Mouse (Mus musculus): ENCODE measurements around the gene Rfng. TPM values are rescaled to one million over a fixed set of nuclear protein-coding genes. Genes with fewer than 3 reads are reported as not detected.

Rfng gene
- polyA plus RNA-seq, 1 experiment = 87.4 TPM

- no peak for DNase-seq
- Histone ChIP-seq H3K4me1 (replicated peaks; ENCODE audit: control insufficient read depth, insufficient read depth, low read length) (peaks cover 30% of the 10 kb centered on the region), H3K27me3 (ENCODE audit: control insufficient read depth, insufficient read depth, low read length) (no peaks in the 10 kb centered on the region), H3K4me3 (ENCODE audit: control insufficient read depth, insufficient read depth, low read length) (peak overlapping the region; percentile 78), H3K27ac (ENCODE audit: control insufficient read depth, insufficient read depth, low read length) (peak overlapping the region; percentile 19; the same call in 1 of the 2 replicates), H3K36me3 (ENCODE audit: control insufficient read depth, insufficient read depth, low read length) (peaks cover 25% of the 10 kb centered on the region)
- TF ChIP-seq POLR2A (IDR thresholded peaks at IDR 0.05; ENCODE audit: control insufficient read depth, extremely low read depth, insufficient read depth, low read length, poor library complexity) = no peak
- no peak for TF ChIP-seq CTCF (IDR thresholded peaks at IDR 0.05; ENCODE audit: borderline replicate concordance, control insufficient read depth, extremely low read depth, insufficient read depth, low read length, poor library complexity)
- WGBS = under 1% methylated on average over 14 of the region's 14 CpGs
Measured at GRCm38 (mm10) chr11:120822831-120823550, 39.0 kb upstream of the Rfng start.

DNA sequence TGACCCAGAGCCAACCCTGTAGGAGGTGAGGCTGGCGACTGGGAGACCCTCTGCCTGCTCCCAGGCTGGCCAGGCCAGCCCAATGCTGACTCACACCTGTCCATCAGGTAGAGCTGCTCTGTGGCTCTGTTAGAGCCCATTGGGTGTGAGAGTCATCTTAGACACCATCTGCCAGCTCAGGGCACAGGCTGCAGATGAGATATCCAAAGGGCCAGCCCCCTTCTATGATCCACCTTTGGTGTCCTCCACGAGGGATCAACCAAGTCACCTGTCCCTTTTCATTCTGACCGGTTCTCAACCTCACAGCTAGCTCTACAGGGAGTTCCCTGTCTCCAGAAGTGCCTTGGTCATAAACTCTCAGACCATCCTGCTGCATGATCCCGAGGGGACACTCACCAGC, 38.3 kb upstream of the Rfng start:
- Histone ChIP-seq H3K36me3 (ENCODE audit: control insufficient read depth, insufficient read depth, low read length) (peaks cover 31% of the 10 kb centered on the region), H3K27me3 (ENCODE audit: control insufficient read depth, insufficient read depth, low read length) (no peaks in the 10 kb centered on the region), H3K4me1 (replicated peaks; ENCODE audit: control insufficient read depth, insufficient read depth, low read length) (peaks cover 30% of the 10 kb centered on the region), H3K27ac (ENCODE audit: control insufficient read depth, insufficient read depth, low read length) (no peak overlapping the region), H3K4me3 (ENCODE audit: control insufficient read depth, insufficient read depth, low read length) (0 out of 2 replicates have a peak overlapping the region, but pooled peaks have one; percentile 2)
- DNase-seq = no peak
- WGBS = 86% methylated on average over 4 of the region's 4 CpGs
- TF ChIP-seq CTCF (IDR thresholded peaks at IDR 0.05; ENCODE audit: borderline replicate concordance, control insufficient read depth, extremely low read depth, insufficient read depth, low read length, poor library complexity) = no peak
- no peak for TF ChIP-seq POLR2A (IDR thresholded peaks at IDR 0.05; ENCODE audit: control insufficient read depth, extremely low read depth, insufficient read depth, low read length, poor library complexity)

GRCm38 (mm10) chr11:120821076-120821922, 37.3 kb upstream of the Rfng start:
- TF ChIP-seq CTCF (IDR thresholded peaks at IDR 0.05; ENCODE audit: borderline replicate concordance, control insufficient read depth, extremely low read depth, insufficient read depth, low read length, poor library complexity) (no peak), POLR2A (IDR thresholded peaks at IDR 0.05; ENCODE audit: control insufficient read depth, extremely low read depth, insufficient read depth, low read length, poor library complexity) (no peak)
- Histone ChIP-seq H3K27me3 (ENCODE audit: control insufficient read depth, insufficient read depth, low read length) (no peaks in the 10 kb centered on the region), H3K4me1 (replicated peaks; ENCODE audit: control insufficient read depth, insufficient read depth, low read length) (peaks cover 30% of the 10 kb centered on the region), H3K4me3 (ENCODE audit: control insufficient read depth, insufficient read depth, low read length) (no peak overlapping the region), H3K36me3 (ENCODE audit: control insufficient read depth, insufficient read depth, low read length) (peaks cover 40% of the 10 kb centered on the region), H3K27ac (ENCODE audit: control insufficient read depth, insufficient read depth, low read length) (no peak overlapping the region)
- WGBS = 92% methylated on average over 14 of the region's 14 CpGs
- no peak for DNase-seq

- TF ChIP-seq CTCF (IDR thresholded peaks at IDR 0.05; ENCODE audit: borderline replicate concordance, control insufficient read depth, extremely low read depth, insufficient read depth, low read length, poor library complexity) = no peak
- TF ChIP-seq POLR2A (IDR thresholded peaks at IDR 0.05; ENCODE audit: control insufficient read depth, extremely low read depth, insufficient read depth, low read length, poor library complexity) = no peak
- Histone ChIP-seq H3K27ac (ENCODE audit: control insufficient read depth, insufficient read depth, low read length) (no peak overlapping the region), H3K4me1 (replicated peaks; ENCODE audit: control insufficient read depth, insufficient read depth, low read length) (peaks cover 23% of the 10 kb centered on the region), H3K4me3 (ENCODE audit: control insufficient read depth, insufficient read depth, low read length) (no peak overlapping the region), H3K27me3 (ENCODE audit: control insufficient read depth, insufficient read depth, low read length) (no peaks in the 10 kb centered on the region), H3K36me3 (ENCODE audit: control insufficient read depth, insufficient read depth, low read length) (peaks cover 47% of the 10 kb centered on the region)
- no peak for DNase-seq
- WGBS = 98% methylated on average over 14 of the region's 14 CpGs
Measured at GRCm38 (mm10) chr11:120820546-120820945, 36.5 kb upstream of the Rfng start.

- Histone ChIP-seq H3K4me3 (ENCODE audit: control insufficient read depth, insufficient read depth, low read length) (no peak overlapping the region), H3K27me3 (ENCODE audit: control insufficient read depth, insufficient read depth, low read length) (no peaks in the 10 kb centered on the region), H3K4me1 (replicated peaks; ENCODE audit: control insufficient read depth, insufficient read depth, low read length) (peaks cover 13% of the 10 kb centered on the region), H3K36me3 (ENCODE audit: control insufficient read depth, insufficient read depth, low read length) (peaks cover 57% of the 10 kb centered on the region), H3K27ac (ENCODE audit: control insufficient read depth, insufficient read depth, low read length) (no peak overlapping the region)
- DNase-seq = no peak
- TF ChIP-seq POLR2A (IDR thresholded peaks at IDR 0.05; ENCODE audit: control insufficient read depth, extremely low read depth, insufficient read depth, low read length, poor library complexity) = no peak
- no peak for TF ChIP-seq CTCF (IDR thresholded peaks at IDR 0.05; ENCODE audit: borderline replicate concordance, control insufficient read depth, extremely low read depth, insufficient read depth, low read length, poor library complexity)
- WGBS = 98% methylated on average over 6 of the region's 6 CpGs
Measured at GRCm38 (mm10) chr11:120819556-120819955, 35.5 kb upstream of the Rfng start.

GRCm38 (mm10) chr11:120818251-120818650, 34.2 kb upstream of the Rfng start:
- TF ChIP-seq CTCF (IDR thresholded peaks at IDR 0.05; ENCODE audit: borderline replicate concordance, control insufficient read depth, extremely low read depth, insufficient read depth, low read length, poor library complexity) (no peak), POLR2A (IDR thresholded peaks at IDR 0.05; ENCODE audit: control insufficient read depth, extremely low read depth, insufficient read depth, low read length, poor library complexity) (no peak)
- Histone ChIP-seq H3K27ac (ENCODE audit: control insufficient read depth, insufficient read depth, low read length) (no peak overlapping the region), H3K36me3 (ENCODE audit: control insufficient read depth, insufficient read depth, low read length) (peaks cover 64% of the 10 kb centered on the region), H3K27me3 (ENCODE audit: control insufficient read depth, insufficient read depth, low read length) (no peaks in the 10 kb centered on the region), H3K4me1 (replicated peaks; ENCODE audit: control insufficient read depth, insufficient read depth, low read length) (peaks cover 11% of the 10 kb centered on the region), H3K4me3 (ENCODE audit: control insufficient read depth, insufficient read depth, low read length) (no peak overlapping the region)
- no peak for DNase-seq
- 96% methylated on average over 13 of the region's 13 CpGs for WGBS
